Mouse (Mus musculus) neural tube, embryonic 13.5 days (tissue): ENCODE results near the gene Zfpl1. TPM values are rescaled to one million over a fixed set of nuclear protein-coding genes. Genes with fewer than 3 reads are reported as not detected.
A peak's percentile ranks its signal among the peaks of the same experiment; 100 is the strongest.

Source experiments
- ATAC-seq: fragments of 200-750 bp; cut with Nextera tagmentation; 2 replicates; pipeline ENCODE4 v1.8.0; 2017; ENCODE audit warnings: low read depth, mild to moderate bottlenecking, moderate TSS enrichment, moderate library complexity
- H3K27ac ChIP-seq: fragments of 300-500 bp; sonication (generic); replicated peaks from 2 replicates; pipeline ENCODE4 v1.5.1; 2015; ENCODE audit warnings: moderate library complexity, mild to moderate bottlenecking, inconsistent platforms
- H3K27me3 ChIP-seq: fragments of 300-500 bp; sonication (generic); 2 replicates; pipeline ENCODE4 v1.6.1; 2015; ENCODE audit warnings: mild to moderate bottlenecking, inconsistent platforms
- H3K36me3 ChIP-seq: fragments of 300-500 bp; sonication (generic); 2 replicates; pipeline ENCODE4 v1.6.1; 2015; ENCODE audit warnings: mild to moderate bottlenecking, inconsistent platforms
- H3K4me1 ChIP-seq: fragments of 300-500 bp; sonication (generic); replicated peaks from 2 replicates; pipeline ENCODE4 v1.6.1; 2015; ENCODE audit warnings: inconsistent platforms
- H3K4me2 ChIP-seq: fragments of 300-500 bp; sonication (generic); 2 replicates; pipeline ENCODE4 v1.6.1; 2015; ENCODE audit warnings: inconsistent platforms, mild to moderate bottlenecking, moderate library complexity
- H3K4me3 ChIP-seq: fragments of 300-500 bp; sonication (generic); 2 replicates; pipeline ENCODE4 v1.5.1; 2015; ENCODE audit warnings: mild to moderate bottlenecking, inconsistent platforms
- H3K9ac ChIP-seq: fragments of 300-500 bp; sonication (generic); 2 replicates; pipeline ENCODE4 v1.6.1; 2015; ENCODE audit warnings: moderate library complexity, mild to moderate bottlenecking, inconsistent platforms
- H3K9me3 ChIP-seq: fragments of 300-500 bp; sonication (generic); 2 replicates; pipeline ENCODE4 v1.6.1; 2016; ENCODE audit warnings: inconsistent platforms
- WGBS: fragments of 180-500 bp; shearing (Covaris S2); methylation state at CpG from one replicate; pipeline ENCODE4 v1.1.7; 2015; 5-methylcytosine and 5-hydroxymethylcytosine counted together
- polyA plus RNA-seq: library from polyadenylated mRNA; unstranded; fragments of >200 nt; fragmentation: Nextera tagmentation; extraction: Ambion mirVana; gene quantifications from 2 replicates; pipeline ENCODE4 v1.2.1, GENCODE M21; 2015

The Zfpl1 gene
- polyA plus RNA-seq, 1 experiment from 2014 or later, result 85.7 TPM

DNA sequence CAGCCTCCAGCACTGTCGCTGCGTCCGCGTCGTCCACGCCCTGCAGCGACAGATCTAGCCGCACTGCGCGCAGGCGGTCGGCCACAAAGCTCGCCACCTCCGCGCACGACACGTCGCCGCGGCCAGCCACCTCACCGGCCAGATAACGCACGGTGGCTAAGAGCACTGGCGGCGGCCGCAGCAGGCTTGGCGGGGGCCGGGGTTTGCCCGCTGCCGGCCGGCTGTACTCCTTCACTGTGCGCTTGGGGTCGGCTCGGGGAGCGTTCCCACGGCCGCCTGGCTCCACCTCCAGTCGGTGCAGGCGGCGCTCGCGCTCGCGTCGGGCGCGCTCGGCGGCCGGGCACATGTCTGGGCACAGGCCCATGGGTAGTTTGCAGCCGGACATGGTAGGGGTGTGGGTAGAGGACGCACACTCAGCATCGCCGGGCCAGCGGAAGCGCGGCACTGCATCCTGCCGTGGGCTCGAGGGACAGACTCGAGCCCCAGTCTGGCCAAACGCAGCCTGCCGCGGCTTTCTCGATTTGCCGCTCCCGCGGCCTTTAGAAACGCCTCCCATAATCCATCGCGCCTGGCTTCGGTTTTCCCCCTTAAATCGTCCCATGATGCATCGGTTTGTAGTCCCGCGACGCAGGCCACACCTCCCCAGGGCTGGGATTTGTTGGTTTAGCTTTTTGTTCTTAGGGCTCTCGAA is 33.4 kb upstream of the Zfpl1 start, which contains the start of gene Sac3d1:
Sac3d1 (minus strand) TSS at position 665 of the 691 bp plus-strand sequence.
- Histone ChIP-seq H3K27me3 (no peaks in the 10 kb centered on the region), H3K9me3 (no peaks in the 10 kb centered on the region), H3K4me3 (peak within 1 kb of the TSS; percentile 84), H3K36me3 (peaks cover 42% of the 10 kb centered on the region), H3K4me1 (peaks cover 28% of the 10 kb centered on the region), H3K9ac (peak within 1 kb of the TSS; percentile 90), H3K27ac (peak within 1 kb of the TSS; percentile 95), H3K4me2 (peak within 1 kb of the TSS; percentile 85)
- ATAC-seq, result peak; percentile 90
- under 1% methylated on average over 77 of the region's 77 CpGs for WGBS

DNA sequence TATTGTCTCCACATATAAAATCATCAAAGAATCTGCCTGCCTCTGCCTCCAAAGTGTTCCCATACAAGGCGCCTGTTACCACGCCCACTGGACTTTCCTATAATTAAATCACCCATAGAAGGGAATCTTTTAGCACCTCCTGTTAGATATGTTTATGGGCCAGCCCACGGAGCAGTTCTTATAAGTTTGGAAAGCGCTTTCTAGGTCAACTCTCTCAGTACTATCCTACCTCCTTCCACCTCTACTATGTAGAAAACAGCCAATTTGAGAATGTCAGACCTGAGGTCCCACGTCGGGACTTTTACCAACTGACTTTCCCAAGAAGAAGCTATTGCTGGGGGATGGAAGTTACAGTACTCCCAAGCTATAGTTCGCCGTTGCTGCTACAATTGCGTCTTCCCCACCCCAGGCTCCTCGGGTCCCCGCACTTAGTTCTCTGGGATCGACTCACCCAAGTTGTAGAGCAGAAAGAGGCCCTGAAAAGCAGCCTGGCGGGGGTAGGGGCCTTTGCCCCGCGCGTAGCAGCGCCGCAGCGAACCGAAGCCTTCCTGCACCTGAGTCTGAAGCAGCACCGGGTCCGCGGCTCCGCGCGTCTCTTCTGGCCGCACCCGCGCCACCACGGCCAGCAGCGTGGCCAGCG is 32.7 kb upstream of the Zfpl1 start:
- Histone ChIP-seq H3K9ac (peak overlapping the region; percentile 90), H3K4me2 (peak overlapping the region; percentile 85), H3K27me3 (no peaks in the 10 kb centered on the region), H3K4me1 (peaks cover 28% of the 10 kb centered on the region), H3K9me3 (no peaks in the 10 kb centered on the region), H3K36me3 (peaks cover 49% of the 10 kb centered on the region), H3K27ac (peak overlapping the region; percentile 95), H3K4me3 (peak overlapping the region; percentile 84)
- ATAC-seq, result no peak
- WGBS, result 5% methylated on average over 32 of the region's 32 CpGs

DNA sequence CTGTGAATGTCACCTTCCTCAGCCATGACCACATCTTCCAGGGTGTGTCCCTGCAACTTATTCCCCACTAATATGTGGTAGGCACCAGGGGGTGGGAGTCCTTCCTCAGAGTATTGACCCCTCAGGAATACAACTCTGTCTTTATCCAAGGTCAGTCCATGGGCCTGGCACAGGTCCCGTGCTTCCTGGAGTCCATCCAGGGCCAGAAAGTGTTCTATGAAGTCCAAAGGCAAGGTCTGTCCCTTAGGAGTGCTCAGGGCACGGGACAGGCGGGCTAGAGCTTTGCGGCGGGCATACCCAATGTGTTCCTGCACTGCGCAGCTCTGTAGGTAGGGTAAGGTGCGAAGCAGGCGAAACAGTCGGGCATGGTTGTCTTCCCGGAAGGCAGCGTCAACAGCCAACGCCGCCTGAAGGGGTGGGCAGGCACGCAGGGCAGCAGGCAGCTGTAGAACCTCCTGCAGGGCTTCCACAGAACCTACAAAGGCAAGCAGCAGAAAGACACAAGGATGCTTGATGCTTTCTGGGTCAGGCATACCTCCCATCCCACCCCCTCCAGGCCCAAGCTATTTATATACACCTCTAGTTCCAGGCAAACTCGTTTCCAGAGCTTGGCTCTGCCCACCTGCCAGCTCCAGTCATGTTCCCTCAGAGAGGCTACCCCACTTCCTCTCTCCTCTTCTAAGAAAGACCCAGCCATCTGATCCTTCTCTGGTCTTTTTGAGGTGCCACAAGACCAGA is 31.5 kb upstream of the Zfpl1 start:
- Histone ChIP-seq H3K4me3 (peak overlapping the region; percentile 84), H3K36me3 (peaks cover 47% of the 10 kb centered on the region), H3K9me3 (no peaks in the 10 kb centered on the region), H3K4me2 (peak overlapping the region; percentile 85), H3K9ac (peak overlapping the region; percentile 90), H3K27me3 (no peaks in the 10 kb centered on the region), H3K27ac (no peak overlapping the region), H3K4me1 (peaks cover 28% of the 10 kb centered on the region)
- WGBS, result 94% methylated on average over 15 of the region's 15 CpGs
- no peak for ATAC-seq

DNA sequence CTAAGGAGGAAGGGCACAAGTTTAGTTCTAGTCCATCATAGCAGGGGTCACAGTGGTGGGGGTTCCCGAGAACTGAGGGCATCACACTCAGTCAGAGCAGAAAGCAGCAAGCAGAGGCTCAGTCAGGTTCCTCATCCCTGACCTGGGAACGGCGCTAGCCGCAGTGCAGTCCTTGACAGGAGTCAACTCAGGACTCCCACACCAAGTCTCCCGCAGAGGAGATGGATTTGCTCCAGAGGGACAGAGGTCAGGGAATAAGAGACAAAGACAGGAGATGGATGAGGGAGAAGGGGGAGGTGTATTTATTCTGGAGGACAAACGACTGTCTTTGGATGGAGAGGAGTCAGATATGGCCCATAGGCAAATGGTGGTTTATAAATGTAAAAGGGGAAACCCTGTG is 28.4 kb upstream of the Zfpl1 start:
- no peak overlapping the region for H3K4me3 ChIP-seq
- no peaks in the 10 kb centered on the region for H3K9me3 ChIP-seq
- no peak overlapping the region for H3K4me2 ChIP-seq
- 65% methylated on average over 6 of the region's 6 CpGs for WGBS
- no peak overlapping the region for H3K9ac ChIP-seq
- no peaks in the 10 kb centered on the region for H3K27me3 ChIP-seq
- H3K4me1 ChIP-seq, result peaks cover 17% of the 10 kb centered on the region
- no peak overlapping the region for H3K27ac ChIP-seq
- peaks cover 39% of the 10 kb centered on the region for H3K36me3 ChIP-seq
- no peak for ATAC-seq

DNA sequence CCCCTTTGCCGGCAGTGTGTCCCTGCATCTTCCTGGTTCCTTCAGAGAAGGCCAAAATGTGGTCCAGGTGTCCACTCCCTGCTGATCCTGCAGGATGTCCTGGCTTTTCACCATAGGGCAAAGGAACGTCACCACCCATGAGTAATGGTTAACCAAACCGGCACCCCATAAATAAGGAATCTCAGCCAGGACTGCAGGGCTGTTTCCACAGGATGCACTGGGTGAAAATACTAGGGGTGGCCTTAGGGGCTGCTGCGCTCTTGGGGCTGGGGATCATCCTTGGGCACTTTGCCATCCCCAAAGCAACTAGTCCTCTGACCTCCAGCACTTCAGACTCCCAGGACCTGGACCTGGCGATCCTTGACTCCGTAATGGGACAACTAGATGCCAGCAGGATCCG is 20.8 kb upstream of the Zfpl1 start, which contains the start of gene Naaladl1:
Naaladl1 (plus strand) TSS at position 197 of the 400 bp plus-strand sequence.
- 0 out of 2 replicates have a peak within 1 kb of the TSS, but pooled peaks have one; percentile 8 for H3K9ac ChIP-seq
- no peaks in the 10 kb centered on the region for H3K4me1 ChIP-seq
- no peak for ATAC-seq
- H3K4me3 ChIP-seq, result no peak within 1 kb of the TSS
- no peak within 1 kb of the TSS for H3K4me2 ChIP-seq
- H3K36me3 ChIP-seq, result no peaks in the 10 kb centered on the region
- H3K27ac ChIP-seq, result no peak within 1 kb of the TSS
- H3K9me3 ChIP-seq, result no peaks in the 10 kb centered on the region
- H3K27me3 ChIP-seq, result no peaks in the 10 kb centered on the region
- 90% methylated on average over 7 of the region's 7 CpGs for WGBS

DNA sequence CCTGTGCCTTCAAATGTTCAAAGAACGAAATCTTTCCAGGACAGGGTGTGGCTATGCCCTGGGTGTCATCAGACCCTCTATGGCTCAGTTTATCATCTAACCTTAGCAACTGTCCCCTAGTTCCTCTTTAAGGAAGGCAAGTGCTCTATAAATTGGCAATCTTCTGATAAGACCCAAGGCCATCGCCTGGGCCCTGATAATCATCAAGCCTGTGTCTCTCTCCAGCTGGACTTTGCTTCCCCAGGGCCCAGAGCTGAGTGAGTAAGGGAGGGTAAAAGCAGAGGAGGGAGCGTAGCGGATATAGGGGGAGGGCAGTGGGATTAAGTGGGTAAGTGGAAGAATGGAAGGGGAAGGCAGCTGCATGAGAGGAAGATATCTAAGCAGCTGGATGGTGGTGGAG is 19.7 kb upstream of the Zfpl1 start:
- no peaks in the 10 kb centered on the region for H3K27me3 ChIP-seq
- WGBS, result 94% methylated on average over 4 of the region's 4 CpGs
- H3K4me3 ChIP-seq, result no peak overlapping the region
- no peak overlapping the region for H3K4me2 ChIP-seq
- no peaks in the 10 kb centered on the region for H3K36me3 ChIP-seq
- 0 out of 2 replicates have a peak overlapping the region, but pooled peaks have one; percentile 8 for H3K9ac ChIP-seq
- H3K4me1 ChIP-seq, result no peaks in the 10 kb centered on the region
- H3K9me3 ChIP-seq, result no peaks in the 10 kb centered on the region
- no peak for ATAC-seq
- H3K27ac ChIP-seq, result no peak overlapping the region

DNA sequence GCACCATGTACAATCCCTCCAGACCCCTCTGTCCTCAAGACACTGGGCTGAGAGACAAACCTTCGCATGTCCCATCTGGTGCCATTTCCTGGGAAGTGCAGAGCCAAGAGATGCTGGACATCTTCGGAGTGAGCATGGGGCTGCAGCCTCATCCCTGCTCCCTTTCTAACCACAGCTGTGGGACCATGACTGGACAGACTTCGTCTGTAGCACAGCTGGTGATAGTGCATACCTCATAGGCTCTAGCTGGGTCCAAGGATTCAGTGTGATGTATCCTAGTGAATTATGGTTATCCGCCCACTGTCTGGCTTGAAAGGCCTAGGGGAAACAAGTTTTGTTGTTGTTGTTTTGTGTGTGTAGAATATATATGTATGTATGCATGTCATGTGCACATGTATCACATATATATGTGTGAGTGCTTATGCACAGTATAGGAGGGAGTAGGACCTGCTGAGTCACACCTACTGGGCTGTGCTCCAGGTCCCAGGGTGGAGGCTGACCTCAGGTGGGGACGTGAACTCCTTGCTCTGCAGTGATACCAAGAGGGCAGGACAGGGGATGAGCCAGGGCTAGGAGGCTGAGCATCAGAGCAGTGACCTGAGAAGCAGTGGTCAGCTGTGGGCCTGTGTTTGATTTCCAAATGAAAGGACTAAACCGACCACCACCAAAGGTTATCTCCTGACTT is 17.6 kb upstream of the Zfpl1 start:
- Histone ChIP-seq H3K4me3 (no peak overlapping the region), H3K9ac (no peak overlapping the region), H3K36me3 (no peaks in the 10 kb centered on the region), H3K27me3 (no peaks in the 10 kb centered on the region), H3K4me1 (no peaks in the 10 kb centered on the region), H3K4me2 (no peak overlapping the region), H3K9me3 (no peaks in the 10 kb centered on the region), H3K27ac (no peak overlapping the region)
- WGBS, result 81% methylated on average over 6 of the region's 6 CpGs
- no peak for ATAC-seq

DNA sequence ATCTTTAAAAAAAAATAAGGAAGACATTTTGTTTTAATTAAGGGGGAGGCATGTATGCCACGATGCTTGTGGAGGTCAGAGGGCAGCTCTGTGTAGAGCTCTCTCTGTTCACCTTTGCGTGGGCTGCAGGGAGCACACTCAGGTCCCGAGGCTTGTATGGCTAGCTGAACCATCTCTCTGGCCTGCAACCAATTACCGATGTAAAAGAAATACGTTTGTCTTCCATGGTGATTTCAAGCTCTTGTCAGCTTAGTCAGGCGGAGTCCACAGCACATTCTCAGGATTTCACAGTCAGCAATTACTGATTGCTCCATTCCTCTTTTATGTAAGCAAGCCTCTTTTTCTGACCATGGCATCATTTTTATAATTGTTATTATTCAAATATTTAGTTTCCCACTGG is 16.4 kb upstream of the Zfpl1 start:
- Histone ChIP-seq H3K27me3 (no peaks in the 10 kb centered on the region), H3K36me3 (no peaks in the 10 kb centered on the region), H3K9ac (no peak overlapping the region), H3K4me2 (no peak overlapping the region), H3K9me3 (no peaks in the 10 kb centered on the region), H3K4me3 (no peak overlapping the region), H3K4me1 (no peaks in the 10 kb centered on the region), H3K27ac (no peak overlapping the region)
- ATAC-seq, result no peak
- WGBS, result 45% methylated on average over 6 of the region's 6 CpGs

DNA sequence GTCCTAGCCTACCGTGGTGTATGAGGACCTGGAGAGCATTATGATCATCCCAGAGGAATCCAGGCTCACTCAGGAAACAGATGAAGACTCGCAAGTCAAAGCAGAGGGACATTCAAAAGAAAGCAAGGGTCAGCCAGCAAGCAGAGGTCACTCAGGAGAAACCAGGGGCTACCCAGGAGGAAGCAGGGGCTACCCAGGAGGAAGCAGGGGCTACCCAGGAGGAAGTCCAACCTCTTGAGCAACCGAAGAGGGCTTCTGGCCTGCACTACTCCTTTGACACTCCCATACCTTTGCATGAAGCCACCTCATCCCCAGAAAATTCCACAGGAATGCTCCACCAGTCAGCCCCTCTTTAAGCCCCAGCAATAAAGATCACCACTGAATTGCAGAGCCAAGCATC is 13.1 kb upstream of the Zfpl1 start:
- Histone ChIP-seq H3K36me3 (no peaks in the 10 kb centered on the region), H3K4me2 (no peak overlapping the region), H3K4me3 (no peak overlapping the region), H3K4me1 (no peaks in the 10 kb centered on the region), H3K9me3 (no peaks in the 10 kb centered on the region), H3K9ac (no peak overlapping the region), H3K27me3 (no peaks in the 10 kb centered on the region), H3K27ac (no peak overlapping the region)
- WGBS, result 89% methylated on average over 3 of the region's 3 CpGs
- no peak for ATAC-seq

DNA sequence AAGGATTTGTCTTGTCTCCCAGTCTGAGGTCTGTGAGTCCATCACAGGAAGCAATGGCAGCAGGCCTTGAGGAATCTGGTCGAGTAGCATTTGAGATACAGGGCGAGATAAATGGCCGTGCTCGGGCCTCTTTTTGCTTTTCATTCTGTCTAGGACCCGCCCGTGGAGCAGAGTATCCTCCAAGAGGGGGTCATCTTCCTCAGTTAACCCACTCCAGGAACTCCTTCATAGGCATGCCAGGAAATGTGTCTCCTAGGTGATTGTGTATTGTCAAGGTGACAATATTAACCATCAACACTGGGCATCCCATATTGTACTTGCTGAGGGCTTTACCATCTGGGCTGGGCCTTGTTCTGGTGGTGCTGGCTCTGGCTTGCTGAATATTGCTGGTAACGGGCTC is 9.4 kb upstream of the Zfpl1 start, which contains the start of gene AC131692.1:
AC131692.1 (plus strand) TSS at position 301 of the 400 bp plus-strand sequence.
- Histone ChIP-seq H3K36me3 (peaks cover 14% of the 10 kb centered on the region; the same call in 1 of the 2 replicates), H3K9me3 (no peaks in the 10 kb centered on the region), H3K4me3 (no peak within 1 kb of the TSS), H3K9ac (no peak within 1 kb of the TSS), H3K27ac (no peak within 1 kb of the TSS), H3K4me1 (no peaks in the 10 kb centered on the region), H3K27me3 (no peaks in the 10 kb centered on the region), H3K4me2 (no peak within 1 kb of the TSS)
- 89% methylated on average over 7 of the region's 7 CpGs for WGBS
- ATAC-seq, result no peak

DNA sequence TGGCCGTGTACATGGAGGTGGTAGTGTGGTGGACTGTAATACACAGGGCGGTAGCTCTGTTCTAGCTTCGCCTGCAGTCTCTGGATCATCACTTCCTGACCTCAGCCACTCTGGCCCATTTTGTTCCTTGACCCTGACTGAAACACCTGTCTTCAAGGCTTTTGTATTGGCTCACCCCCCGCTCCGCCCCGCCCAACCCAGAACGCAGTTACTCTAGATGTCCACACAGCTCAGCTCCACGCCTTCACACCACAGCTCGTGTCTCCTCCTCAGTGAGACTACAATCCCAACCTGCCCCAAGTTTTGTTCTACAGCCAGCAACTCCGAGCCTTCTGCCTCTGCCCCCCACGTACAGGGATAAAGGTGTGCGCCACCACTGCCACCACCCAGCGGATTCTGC is 4.1 kb upstream of the Zfpl1 start:
- WGBS, result 90% methylated on average over 13 of the region's 13 CpGs
- H3K36me3 ChIP-seq, result peaks cover 14% of the 10 kb centered on the region; the same call in 1 of the 2 replicates
- no peak overlapping the region for H3K4me3 ChIP-seq
- ATAC-seq, result no peak
- no peak overlapping the region for H3K27ac ChIP-seq
- no peaks in the 10 kb centered on the region for H3K27me3 ChIP-seq
- peaks cover 18% of the 10 kb centered on the region for H3K4me1 ChIP-seq
- H3K4me2 ChIP-seq, result no peak overlapping the region
- H3K9me3 ChIP-seq, result no peaks in the 10 kb centered on the region
- no peak overlapping the region for H3K9ac ChIP-seq
